Mouse (Mus musculus) retina, postnatal 7 days (tissue): ENCODE data around the gene Scamp3.

Source experiments
- DNase-seq: peaks from one replicate; pipeline ENCODE4 v3.0.0-alpha.2; 2012; ENCODE audit warnings: low read depth, low spot score

Gene Scamp3

DNA sequence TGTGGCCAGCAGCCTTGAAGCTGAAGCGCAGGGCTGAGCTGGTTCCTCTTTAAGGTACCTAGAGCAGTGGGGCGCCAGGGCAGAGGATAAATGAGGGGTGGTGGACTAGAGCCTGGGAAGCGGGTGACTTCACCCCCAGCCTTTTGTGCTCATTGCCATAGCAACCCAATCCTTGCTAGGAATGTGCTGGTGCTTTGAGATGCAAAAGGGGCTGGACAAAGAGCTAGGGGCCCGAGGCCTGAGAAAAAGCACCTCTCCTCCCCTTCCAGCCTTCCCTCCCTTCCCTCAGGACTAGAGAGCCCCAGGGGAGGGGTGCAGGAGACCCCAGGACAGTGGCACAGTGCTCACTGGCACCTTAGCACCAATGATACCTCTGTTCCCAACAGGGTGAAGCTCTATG is 48.6 kb downstream of the Scamp3 start:
- no peak for DNase-seq

DNA sequence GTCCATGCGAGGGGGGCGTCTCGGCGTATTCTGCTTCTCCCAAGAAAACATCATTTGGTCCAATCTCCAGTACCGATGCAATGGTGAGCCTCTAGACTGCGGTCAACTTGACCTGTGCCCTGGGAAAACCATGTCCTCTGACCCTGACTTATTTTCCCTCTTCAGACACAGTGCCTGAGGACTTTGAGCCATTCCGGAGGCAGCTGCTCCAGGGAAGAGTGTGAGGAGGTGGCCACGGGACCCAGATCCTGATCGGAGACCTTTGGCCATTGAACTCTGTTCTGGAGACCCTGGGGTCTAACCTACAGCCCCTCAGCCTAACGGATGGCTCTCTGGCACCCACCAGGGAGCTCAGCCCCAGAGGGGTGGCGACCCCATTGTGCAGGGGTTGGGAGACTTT is 49.1 kb downstream of the Scamp3 start:
- DNase-seq, result no peak

DNA sequence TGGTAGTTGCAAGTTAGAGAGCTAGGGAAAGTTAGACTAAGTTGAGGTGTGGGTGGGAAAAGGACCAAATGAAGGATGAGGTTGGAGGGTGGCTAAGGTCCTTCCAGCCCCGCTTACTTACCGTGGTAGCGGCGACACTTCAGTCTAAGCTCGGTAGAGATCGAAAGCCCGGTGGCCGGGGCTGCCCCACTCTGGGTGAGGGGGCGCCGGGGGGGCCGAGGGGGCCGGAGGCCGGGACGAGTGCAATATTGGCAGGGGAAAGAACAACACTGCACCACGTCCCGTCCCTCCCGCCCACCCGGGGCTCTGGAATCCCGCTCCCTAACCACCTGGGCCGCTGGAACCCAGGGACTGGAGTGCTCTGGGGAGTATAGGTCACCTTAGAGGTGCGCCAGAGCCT is 49.6 kb downstream of the Scamp3 start, which contains the start of gene Mtx1:
Gene Mtx1 (minus strand): TSS at position 189 of the 400 bp plus-strand sequence.
- DNase-seq, result no peak

DNA sequence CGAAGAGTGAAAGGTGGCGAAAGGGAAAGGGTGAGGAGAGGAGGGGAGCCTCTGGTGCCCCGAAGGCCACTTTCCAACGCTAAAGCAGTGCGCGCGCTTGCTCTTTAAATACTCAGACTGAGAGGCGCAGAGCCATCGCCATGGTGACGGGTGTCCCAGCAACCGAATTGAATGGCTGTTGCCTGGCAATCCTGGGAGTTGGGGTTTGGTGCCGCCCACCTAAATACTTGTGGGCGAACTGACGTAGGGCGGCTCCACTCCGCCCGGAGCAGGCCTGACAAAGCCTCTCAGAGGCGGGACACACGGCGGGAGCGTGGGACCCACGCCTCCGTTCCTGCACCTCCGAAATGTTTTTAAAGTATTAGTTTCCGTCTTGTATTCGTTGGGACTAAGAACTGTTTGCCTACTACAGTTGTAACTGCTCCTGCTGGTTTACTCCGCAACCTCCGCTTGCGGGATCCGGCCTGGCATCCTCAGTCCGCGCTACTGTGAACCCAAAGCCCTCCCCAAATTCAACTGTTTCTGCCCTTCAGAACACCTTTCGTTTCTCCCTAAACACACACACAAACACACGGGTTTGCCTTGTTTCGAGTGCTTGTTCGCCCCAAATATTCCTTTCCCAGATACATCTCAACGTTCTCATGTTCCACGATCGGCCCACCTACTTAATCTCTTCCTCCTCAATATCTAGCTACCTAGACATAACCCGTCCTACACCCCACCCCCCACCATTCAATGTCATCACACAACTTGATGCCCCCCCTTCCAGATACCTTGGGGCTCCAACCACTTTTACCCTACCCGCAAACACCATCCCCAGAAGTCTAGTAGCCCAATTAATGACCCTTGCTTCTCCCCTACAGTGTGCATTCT is 50.3 kb downstream of the Scamp3 start:
- no peak for DNase-seq

GRCm38 (mm10) chr3:89228180-89228549 is 50.9 kb downstream of the Scamp3 start:
- peak; percentile 57 for DNase-seq

DNA sequence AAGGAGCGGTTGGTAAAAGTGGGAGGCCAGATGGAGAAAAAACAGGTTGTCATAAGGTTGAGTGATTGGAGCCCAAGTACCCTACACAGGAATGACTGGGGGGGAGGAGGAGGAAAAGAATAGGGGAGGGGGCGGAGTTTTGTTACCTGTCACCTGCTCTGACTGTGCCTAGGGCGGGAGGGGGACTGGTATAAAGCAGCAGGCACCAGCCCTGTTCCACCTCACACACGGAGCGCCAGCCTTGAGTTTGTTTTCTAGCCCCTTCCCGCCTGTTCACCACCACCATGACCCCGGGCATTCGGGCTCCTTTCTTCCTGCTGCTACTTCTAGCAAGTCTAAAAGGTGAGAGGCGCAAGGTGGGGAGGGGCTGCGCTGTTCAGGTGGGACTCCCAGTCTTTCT is 51.6 kb downstream of the Scamp3 start, which contains the start of gene Muc1:
Gene Muc1 (plus strand): TSS at position 222 of the 400 bp plus-strand sequence.
- DNase-seq, result no peak

- no peak for DNase-seq
These were observed 52.0 kb downstream of the Scamp3 start for GRCm38 (mm10) chr3:89229276-89229675.

DNA sequence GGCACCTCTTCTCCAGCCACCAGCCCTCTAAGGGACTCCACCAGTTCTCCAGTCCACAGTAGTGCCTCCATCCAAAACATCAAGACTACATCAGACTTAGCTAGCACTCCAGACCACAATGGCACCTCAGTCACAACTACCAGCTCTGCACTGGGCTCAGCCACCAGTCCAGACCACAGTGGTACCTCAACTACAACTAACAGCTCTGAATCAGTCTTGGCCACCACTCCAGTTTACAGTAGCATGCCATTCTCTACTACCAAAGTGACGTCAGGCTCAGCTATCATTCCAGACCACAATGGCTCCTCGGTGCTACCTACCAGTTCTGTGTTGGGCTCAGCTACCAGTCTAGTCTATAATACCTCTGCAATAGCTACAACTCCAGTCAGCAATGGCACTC is 53.3 kb downstream of the Scamp3 start:
- DNase-seq, result no peak

DNA sequence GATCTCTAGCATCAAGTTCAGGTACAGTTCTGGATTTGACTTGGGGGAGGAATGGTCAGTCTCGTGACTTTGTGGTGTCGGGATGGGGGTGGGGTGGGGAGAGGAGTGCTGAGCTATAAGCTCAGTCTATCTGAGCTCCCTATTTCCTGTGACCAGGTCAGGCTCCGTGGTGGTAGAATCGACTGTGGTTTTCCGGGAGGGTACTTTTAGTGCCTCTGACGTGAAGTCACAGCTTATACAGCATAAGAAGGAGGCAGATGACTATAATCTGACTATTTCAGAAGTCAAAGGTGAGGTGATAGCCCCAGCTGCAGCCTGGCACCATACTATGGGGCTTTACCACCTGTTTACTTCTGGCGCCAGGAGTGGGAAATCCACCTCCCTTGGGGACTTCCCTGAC is 54.1 kb downstream of the Scamp3 start:
- DNase-seq, result no peak

- DNase-seq, result no peak
These were observed 54.6 kb downstream of the Scamp3 start for GRCm38 (mm10) chr3:89231772-89232275.
